Mouse (Mus musculus) induced T-regulatory cell, adult 2 months (primary cell): ENCODE data around the gene Alkal2.

ENCODE experiments used
- DNase-seq: peaks from one replicate; pipeline ENCODE4 v3.0.0-alpha.2; 2012; ENCODE audit warnings: low read depth

Gene Alkal2

GRCm38 (mm10) chr12:30883986-30884621, at the start of gene Alkal2:
TSS of gene Alkal2 (plus strand) at chr12:30884322.
- DNase-seq: no peak

- DNase-seq: no peak
Measured at GRCm38 (mm10) chr12:30848521-30848920, 35.6 kb upstream of the Alkal2 start.

- DNase-seq: no peak
Measured at GRCm38 (mm10) chr12:30850902-30851301, 33.2 kb upstream of the Alkal2 start.

- no peak for DNase-seq
Measured at GRCm38 (mm10) chr12:30851871-30852270, 32.3 kb upstream of the Alkal2 start.

GRCm38 (mm10) chr12:30855442-30856159, 28.5 kb upstream of the Alkal2 start:
- DNase-seq: no peak

GRCm38 (mm10) chr12:30856172-30856571, 27.9 kb upstream of the Alkal2 start:
- no peak for DNase-seq

GRCm38 (mm10) chr12:30864347-30864746, 19.8 kb upstream of the Alkal2 start:
- DNase-seq: no peak

- DNase-seq: no peak
Measured at GRCm38 (mm10) chr12:30865781-30866180, 18.3 kb upstream of the Alkal2 start.

GRCm38 (mm10) chr12:30879447-30879846, 4.7 kb upstream of the Alkal2 start:
- no peak for DNase-seq

- no peak for DNase-seq
Measured at GRCm38 (mm10) chr12:30883592-30883985, 533 bp upstream of the Alkal2 start.

- no peak for DNase-seq
Measured at GRCm38 (mm10) chr12:30884622-30885230, 604 bp downstream of the Alkal2 start.

GRCm38 (mm10) chr12:30885891-30886290, 1.8 kb downstream of the Alkal2 start:
- DNase-seq: no peak

- no peak for DNase-seq
Measured at GRCm38 (mm10) chr12:30888003-30888402, 3.9 kb downstream of the Alkal2 start.

- peak; percentile 56 for DNase-seq
Measured at GRCm38 (mm10) chr12:30890067-30890466, 5.9 kb downstream of the Alkal2 start.

GRCm38 (mm10) chr12:30891438-30891837, 7.3 kb downstream of the Alkal2 start:
- no peak for DNase-seq

GRCm38 (mm10) chr12:30897039-30897438, 12.9 kb downstream of the Alkal2 start:
- no peak for DNase-seq

- no peak for DNase-seq
Measured at GRCm38 (mm10) chr12:30908658-30909057, 24.5 kb downstream of the Alkal2 start.

GRCm38 (mm10) chr12:30909881-30910280, 25.8 kb downstream of the Alkal2 start:
- no peak for DNase-seq

GRCm38 (mm10) chr12:30910860-30911259, 26.7 kb downstream of the Alkal2 start:
- DNase-seq: no peak

- peak; percentile 94 for DNase-seq
Measured at GRCm38 (mm10) chr12:30911261-30912047, 27.3 kb downstream of the Alkal2 start, which contains the start of the genes Acp1 and Sh3yl1. TSS of gene Acp1 (minus strand) at chr12:30911589. TSS of gene Sh3yl1 (plus strand) at chr12:30911668.

- peak; percentile 60 for DNase-seq
Measured at GRCm38 (mm10) chr12:30912048-30912381, 27.9 kb downstream of the Alkal2 start.

- peak; percentile 16 for DNase-seq
Measured at GRCm38 (mm10) chr12:30912840-30913239, 28.7 kb downstream of the Alkal2 start.
